Mouse (Mus musculus): ENCODE results near the gene Rps10. TPM values are rescaled to one million over a fixed set of nuclear protein-coding genes. Genes with fewer than 3 reads are reported as not detected.

The Rps10 gene
- 100 to 1,000 TPM; 481 to 609 (median 561) TPM for total RNA-seq (2022)

GRCm38 (mm10) chr17:27636132-27637020 is at the start of gene Rps10:
Gene Rps10, minus strand, starts transcription at chr17:27636669.
- DNase-seq (ENCODE audit: low spot score) = no peak

- DNase-seq (ENCODE audit: low spot score) = no peak
Measured at GRCm38 (mm10) chr17:27685550-27685913, 49.1 kb upstream of the Rps10 start.

GRCm38 (mm10) chr17:27684886-27685549 is 48.5 kb upstream of the Rps10 start:
- no peak for DNase-seq (ENCODE audit: low spot score)

GRCm38 (mm10) chr17:27678924-27679813 is 42.7 kb upstream of the Rps10 start:
- DNase-seq (ENCODE audit: low spot score) = no peak

- DNase-seq (ENCODE audit: low spot score) = no peak
Measured at GRCm38 (mm10) chr17:27677756-27678155, 41.3 kb upstream of the Rps10 start.

- DNase-seq (ENCODE audit: low spot score) = no peak
Measured at GRCm38 (mm10) chr17:27676270-27676669, 39.8 kb upstream of the Rps10 start.

- DNase-seq (ENCODE audit: low spot score) = no peak
Measured at GRCm38 (mm10) chr17:27675453-27675852, 39.0 kb upstream of the Rps10 start.

- DNase-seq (ENCODE audit: low spot score) = no peak
Measured at GRCm38 (mm10) chr17:27673945-27674344, 37.5 kb upstream of the Rps10 start.

GRCm38 (mm10) chr17:27671720-27672119 is 35.3 kb upstream of the Rps10 start:
- DNase-seq (ENCODE audit: low spot score) = no peak

GRCm38 (mm10) chr17:27658767-27659166 is 22.3 kb upstream of the Rps10 start:
- no peak for DNase-seq (ENCODE audit: low spot score)

GRCm38 (mm10) chr17:27657123-27657522 is 20.7 kb upstream of the Rps10 start:
- no peak for DNase-seq (ENCODE audit: low spot score)

- DNase-seq (ENCODE audit: low spot score) = no peak
Measured at GRCm38 (mm10) chr17:27656414-27656813, 19.9 kb upstream of the Rps10 start.

GRCm38 (mm10) chr17:27656011-27656399 is 19.5 kb upstream of the Rps10 start:
- no peak for DNase-seq (ENCODE audit: low spot score)

GRCm38 (mm10) chr17:27655089-27656010 is 18.9 kb upstream of the Rps10 start, which contains the start of gene Pacsin1:
Gene Pacsin1, plus strand, starts transcription at chr17:27655509.
- DNase-seq (ENCODE audit: low spot score) = no peak

- no peak for DNase-seq (ENCODE audit: low spot score)
Measured at GRCm38 (mm10) chr17:27653253-27653959, 16.9 kb upstream of the Rps10 start.

- no peak for DNase-seq (ENCODE audit: low spot score)
Measured at GRCm38 (mm10) chr17:27652046-27652790, 15.7 kb upstream of the Rps10 start.

- DNase-seq (ENCODE audit: low spot score) = no peak
Measured at GRCm38 (mm10) chr17:27650586-27650985, 14.1 kb upstream of the Rps10 start.

GRCm38 (mm10) chr17:27650160-27650559 is 13.7 kb upstream of the Rps10 start:
- peak; percentile 38 for DNase-seq (ENCODE audit: low spot score)

GRCm38 (mm10) chr17:27645807-27646206 is 9.3 kb upstream of the Rps10 start:
- no peak for DNase-seq (ENCODE audit: low spot score)
